Mouse (Mus musculus): ENCODE results near the gene Nhlrc2. TPM values are rescaled to one million over a fixed set of nuclear protein-coding genes. Genes with fewer than 3 reads are reported as not detected.

Nhlrc2 gene
- polyA plus RNA-seq, 2 experiments from 2014 or later: 6.6 to 7.1 TPM

DNA sequence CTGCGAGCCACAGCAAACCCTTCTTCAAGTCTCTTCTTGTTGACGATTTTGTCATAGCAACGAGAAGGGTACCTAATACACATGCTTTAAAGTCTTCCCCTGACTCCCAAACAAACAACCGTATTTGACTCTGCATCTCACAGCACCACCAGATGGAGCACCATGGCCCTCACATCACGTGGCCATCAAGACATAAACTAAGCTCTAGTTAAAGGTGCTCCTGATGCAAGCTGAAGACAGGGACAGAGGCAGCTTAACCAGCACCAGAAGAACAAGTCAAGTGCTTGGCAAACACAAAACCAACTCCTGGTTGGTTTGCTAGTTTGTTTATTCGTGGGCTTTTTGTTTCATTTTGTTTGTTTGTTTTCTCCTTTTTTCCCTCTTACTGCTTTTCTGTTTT is 17.3 kb downstream of the Nhlrc2 start:
- no peak for ATAC-seq

DNA sequence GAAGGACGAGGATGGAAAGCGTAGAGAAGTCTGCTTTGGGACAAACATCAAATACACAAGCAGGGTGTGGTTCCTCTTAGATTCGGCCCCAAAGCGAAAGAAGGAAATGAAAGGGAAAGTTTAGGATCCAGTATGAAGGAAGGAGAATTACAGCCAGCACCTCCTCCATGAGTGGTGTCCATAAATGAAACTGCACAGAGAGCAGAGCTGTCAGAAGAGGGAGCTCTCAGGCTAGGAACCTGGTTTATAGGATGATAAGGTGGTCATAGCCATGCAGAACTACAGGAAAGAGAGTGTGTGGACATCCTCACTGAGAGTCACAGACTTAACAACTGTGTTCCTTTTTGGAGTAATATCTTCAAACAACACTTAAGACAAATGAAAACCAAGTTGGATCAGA is 18.0 kb downstream of the Nhlrc2 start:
- ATAC-seq: no peak

DNA sequence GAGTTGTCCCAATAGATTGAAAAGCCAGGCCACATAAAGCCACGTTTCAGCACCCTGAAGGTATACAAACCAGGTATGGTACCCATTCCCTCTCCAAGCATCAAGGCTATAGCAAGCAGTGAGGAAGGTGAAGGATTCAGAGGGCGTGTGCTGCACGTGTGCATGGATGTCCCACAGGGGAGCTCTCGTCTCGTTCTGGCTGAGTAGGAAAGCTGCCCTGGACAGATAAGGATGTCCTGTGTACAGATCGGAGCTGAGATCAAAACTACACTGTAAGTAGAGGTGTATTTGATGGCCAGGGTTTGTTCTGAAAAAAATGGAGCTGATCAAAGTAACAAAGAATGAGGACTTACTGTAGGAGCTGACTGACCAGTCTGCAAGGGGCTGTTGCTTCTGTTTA is 18.9 kb downstream of the Nhlrc2 start:
- no peak for ATAC-seq

DNA sequence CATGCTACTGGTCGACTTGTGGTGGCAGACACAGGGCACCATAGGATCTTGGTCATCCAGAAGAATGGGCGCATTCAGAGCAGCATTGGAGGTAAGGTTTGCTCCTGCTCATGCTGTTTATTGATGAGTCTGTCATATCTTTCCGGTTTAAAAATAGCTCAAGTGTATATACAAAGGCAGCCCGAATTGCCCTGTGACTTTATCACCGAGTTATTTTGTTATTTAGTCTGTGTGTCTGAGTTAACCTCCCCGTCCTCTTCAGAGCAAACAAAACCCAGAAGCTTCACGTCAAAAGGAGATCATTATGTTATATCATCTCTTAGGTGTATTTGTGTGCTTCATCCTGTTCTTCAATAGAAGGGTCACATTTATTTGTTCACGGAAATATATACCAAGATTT is 22.7 kb downstream of the Nhlrc2 start:
- ATAC-seq: no peak

DNA sequence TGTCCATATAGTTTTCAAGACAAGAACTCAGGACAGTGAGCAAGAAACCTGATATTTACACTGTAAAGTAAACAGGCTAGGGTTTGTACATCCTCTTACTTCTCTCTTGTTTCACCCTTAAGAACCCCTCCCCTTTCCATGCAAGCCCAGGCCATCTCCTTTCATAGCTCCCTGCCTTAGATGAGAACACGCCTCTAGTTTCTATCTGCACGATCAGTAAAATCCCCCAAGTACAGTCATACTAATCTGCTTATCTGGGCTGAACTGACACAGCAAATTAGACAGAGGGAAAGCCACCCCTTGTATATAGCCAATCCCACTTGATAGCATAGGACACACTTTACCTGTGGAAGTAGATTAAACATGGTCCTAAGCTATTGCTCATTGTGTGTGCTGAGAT is 23.2 kb downstream of the Nhlrc2 start:
- ATAC-seq: no peak

DNA sequence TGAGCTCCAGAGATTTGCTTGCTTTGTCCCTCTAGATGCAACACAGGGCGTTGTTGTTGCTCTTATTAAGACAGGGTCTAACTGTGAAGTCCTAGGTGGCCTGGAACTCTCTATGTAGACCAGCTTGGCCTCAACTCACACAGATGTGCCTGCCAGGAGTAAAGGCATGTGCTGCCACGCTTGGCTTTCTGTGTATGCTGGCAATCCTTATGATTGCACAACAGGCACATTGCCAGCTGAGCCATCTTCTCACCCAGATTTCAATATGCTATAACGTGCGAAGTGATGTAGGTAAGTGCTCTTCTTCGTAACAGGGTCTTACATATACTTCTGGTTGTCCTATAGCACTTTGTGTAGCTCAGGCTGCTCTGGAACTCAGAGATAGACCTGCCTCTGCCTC is 23.9 kb downstream of the Nhlrc2 start:
- ATAC-seq: no peak

DNA sequence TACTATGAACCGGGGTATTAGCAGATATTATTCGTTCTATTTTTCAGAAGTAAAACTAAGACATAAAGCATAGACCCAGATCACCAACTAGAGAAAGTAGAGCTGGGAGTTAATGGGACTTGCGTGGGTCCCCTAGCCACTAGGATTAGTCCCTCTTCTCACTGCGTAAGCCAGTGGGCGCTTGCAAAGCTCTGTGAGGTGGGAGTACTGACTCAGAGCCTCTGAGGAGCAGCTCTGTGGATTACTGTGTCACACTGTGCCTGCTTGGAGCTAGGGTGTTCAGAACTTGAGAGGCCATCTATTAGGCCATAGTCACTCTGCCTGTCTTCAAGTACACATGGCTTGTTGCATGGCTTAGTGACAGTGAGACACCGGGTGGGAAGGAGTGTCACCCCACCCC is 25.1 kb downstream of the Nhlrc2 start:
- ATAC-seq: no peak

DNA sequence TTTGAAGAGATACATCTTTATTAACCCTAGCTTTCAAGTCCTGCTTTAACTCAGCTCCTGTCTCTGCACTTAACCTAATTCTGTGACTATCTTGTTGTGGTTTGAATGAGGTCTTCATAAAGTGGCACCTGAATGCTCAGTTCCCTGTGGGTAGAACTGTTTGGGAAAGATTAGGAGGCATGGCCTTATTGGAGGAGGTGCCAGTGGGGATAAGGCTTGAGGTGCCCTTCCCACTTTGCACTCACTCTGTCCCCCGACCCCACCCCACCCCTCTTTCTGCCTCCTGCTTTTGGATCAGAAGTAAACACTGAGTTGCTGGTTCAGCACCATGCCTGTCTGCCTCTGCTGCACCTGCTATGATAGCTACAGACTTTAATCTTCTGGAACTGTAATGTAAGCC is 29.7 kb downstream of the Nhlrc2 start:
- no peak for ATAC-seq

DNA sequence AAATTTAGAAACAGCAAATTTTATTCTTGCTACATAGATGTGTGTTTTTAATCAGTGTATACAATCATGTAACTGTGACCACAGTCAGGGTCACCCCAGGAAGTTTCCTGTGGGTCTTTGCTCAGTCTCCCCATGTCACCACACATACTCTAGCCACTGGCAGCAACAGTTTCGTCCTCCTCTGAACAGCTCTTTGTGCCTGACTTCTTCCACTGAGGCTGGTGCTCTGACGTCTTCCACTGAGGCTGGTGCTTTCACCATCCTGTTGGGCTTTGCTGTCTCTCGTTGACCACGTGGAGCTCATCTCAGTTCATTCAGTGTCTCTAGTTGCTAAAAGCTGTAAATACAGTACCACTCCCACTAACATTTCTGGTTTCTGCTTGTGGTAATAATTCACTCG is 33.9 kb downstream of the Nhlrc2 start:
- no peak for ATAC-seq

DNA sequence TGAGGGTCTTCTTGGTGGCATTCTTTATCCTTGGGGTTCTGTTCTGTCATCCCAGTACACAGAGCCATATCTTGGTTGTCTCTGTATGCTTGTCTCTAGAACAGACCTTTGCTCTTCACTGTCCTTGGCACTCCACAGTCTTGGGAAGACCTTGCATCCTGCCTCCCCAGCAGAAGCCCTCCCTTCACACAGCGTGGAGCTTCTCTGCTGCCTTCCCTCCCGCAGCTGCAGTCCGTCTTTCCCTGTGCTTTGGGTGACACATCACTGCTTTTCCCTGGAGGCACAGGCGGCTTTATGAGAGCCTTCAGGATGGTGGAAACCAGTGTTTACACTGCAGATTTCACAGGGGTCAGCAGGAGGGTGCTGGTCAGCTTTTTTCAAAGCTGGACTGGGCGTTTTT is 35.7 kb downstream of the Nhlrc2 start:
- ATAC-seq: no peak

DNA sequence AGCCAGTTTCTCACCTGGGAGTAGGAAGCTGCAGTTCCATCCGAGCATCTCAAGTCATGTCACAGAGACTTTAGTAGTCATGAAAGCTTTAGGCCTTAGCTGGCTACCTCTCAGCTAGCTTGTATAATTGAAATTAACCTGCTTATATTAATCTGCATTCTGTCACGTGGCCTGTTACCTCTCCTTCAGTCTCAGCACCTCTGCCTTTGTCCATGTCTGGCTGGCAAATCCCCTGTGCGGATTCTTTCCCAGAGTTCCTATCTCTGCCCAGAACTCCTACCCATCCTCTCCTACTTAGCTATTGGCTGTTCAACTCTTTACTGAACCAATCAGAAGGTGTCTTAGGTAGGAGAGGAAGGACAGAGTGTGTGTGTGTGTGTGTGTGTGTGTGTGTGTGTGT is 36.2 kb downstream of the Nhlrc2 start:
- ATAC-seq: no peak

DNA sequence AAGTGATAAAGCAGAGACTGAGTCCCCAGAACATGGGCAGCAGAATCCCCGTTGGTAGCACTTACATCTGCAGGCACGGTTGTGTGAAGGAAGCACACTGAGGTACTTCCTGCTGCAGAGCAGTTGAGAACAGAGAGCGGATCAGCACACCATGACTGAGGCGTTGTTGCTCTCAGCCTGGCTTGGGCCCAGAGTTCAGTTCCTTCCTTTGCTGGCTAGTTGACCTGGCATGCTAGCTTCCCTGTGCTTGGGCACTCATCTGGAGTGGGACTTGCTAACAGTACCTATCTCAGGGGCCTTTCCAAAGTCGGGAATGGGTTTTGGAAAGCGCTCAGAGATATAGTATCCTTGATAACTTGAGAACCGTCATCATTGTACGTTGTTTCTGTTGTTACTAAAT is 38.3 kb downstream of the Nhlrc2 start:
- no peak for ATAC-seq

DNA sequence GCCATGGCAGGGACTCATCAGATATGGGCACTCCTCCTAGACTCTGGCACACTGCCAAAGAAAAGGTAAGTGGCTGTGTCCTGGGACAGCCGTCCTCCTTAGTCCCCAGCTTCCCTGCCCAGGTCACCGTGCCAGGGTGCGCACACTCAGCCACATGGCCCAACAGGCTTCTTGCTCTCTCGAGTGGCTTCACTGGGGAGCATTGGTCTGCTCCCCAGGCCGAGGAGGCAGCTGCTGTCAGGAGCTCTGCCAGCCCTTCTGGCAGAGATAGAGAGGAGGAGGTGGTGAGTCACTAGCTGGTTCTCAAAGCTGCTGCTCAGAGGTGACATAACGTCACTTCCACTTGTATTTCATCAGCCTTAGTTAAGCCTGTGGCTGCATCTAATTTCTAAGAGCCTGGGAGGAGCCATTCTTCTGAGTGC is 40.2 kb downstream of the Nhlrc2 start:
- no peak for ATAC-seq

DNA sequence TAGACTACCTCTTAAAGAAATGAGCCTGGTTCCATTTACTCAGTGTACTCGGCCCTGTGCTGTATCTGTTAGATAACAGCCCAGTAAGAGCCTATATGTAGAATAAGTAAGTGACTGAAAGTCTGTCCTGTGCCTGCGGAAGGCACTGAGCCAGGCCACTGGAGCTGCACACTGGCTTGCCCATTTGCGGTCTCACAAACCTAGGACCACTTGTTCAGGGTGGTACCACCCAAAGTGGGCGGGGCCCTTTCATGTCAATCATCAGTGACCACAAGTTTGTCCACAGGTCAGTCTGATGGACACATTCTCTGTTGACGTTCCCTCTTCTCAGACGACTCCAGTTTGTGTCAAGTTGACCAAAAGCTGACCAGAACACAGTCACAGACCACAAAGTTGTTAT is 40.9 kb downstream of the Nhlrc2 start:
- no peak for ATAC-seq

DNA sequence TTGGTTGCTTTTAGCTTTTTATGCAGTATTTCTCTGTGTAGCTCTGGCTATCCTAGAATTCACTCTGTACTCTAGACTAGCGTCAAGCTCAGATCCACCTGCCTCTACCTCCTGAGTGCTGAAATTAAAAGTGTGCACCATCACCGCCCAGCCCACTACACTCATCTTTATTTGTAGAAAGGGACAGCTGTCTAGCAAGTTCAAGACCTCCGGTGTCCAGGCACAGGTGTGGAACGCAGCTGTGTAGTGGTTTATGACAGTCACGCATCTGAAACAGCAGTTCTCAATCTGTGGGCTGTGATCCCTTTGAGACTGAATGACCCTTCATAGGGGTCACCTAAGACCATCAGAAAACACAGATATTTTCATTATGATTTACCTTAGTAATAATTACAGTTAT is 41.4 kb downstream of the Nhlrc2 start:
- ATAC-seq: no peak

DNA sequence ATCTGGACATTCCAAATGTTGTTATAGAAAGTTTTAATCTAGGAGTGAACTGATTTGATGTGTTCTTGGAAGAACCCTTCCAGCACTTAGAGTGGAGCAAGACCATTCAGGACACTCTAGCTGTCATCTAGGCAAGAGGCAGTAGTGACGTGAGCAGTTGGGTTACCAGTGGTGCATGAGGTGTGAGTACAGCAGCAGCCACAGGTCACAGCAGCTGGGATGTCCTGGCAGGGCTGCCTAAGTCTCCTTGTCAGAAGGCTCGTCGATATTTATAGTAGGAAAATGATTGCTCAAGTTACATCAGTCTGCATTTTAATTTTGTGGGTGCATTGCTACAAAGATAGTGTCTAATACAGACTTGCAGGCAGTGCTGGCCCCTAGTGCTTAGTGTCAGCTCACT is 42.2 kb downstream of the Nhlrc2 start:
- ATAC-seq: no peak

DNA sequence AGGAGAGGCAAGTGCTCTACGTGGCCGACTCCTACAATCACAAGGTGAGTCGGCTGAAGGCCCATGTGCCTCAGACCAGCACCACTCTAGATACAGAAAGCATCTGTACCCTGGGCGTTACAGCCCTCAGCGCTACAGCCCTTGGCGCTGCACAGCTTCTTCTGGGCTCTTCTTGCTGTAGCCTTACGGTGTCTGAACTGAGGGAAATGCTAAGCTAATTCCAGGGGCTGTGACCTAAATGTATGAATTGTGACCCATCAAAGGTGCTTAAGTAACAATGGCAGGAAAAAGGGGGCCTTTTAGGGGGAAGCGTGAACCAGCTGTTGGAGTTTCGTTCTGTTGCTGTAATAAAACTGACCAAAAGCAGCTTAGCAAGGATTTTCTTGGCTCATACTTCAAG is 44.4 kb downstream of the Nhlrc2 start:
- no peak for ATAC-seq

DNA sequence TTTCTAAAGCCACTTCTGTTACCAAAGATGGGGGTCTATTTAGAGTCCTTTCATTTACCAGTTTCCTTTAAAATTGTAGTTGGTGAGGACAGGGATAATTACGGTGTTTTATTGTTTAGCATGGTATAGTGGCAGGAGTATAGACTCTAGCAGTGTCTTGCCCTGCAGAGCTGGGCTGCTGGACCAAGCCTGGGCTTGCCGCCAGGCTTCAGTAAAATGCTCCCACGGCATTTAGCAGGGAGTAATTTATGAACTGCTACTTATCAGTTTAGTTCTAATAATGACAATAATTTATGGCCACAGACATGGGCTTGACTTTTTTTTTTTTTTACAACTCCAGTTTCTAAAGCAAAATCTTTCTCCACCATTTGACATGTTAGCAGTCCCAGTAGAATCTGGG is 51.9 kb downstream of the Nhlrc2 start:
- ATAC-seq: no peak

DNA sequence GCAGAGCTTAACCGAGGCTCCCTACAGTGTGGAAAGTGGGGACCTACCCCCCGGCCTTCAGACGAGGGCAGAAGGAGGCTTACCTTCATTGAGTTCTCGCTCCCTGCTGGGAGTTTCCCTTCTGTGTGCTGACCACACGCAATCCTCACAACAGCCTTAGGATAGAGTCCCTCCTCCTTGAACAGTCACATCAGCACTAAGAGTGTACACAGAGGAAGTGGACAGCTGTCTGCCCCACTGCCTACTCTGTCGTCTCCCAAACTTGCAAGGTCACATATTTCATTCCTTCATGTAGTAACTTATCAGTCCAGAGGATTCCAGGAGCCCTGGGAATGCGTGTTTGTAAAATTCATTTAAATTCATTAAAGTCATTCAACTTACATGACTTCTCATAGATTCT is 52.7 kb downstream of the Nhlrc2 start:
- ATAC-seq: no peak

DNA sequence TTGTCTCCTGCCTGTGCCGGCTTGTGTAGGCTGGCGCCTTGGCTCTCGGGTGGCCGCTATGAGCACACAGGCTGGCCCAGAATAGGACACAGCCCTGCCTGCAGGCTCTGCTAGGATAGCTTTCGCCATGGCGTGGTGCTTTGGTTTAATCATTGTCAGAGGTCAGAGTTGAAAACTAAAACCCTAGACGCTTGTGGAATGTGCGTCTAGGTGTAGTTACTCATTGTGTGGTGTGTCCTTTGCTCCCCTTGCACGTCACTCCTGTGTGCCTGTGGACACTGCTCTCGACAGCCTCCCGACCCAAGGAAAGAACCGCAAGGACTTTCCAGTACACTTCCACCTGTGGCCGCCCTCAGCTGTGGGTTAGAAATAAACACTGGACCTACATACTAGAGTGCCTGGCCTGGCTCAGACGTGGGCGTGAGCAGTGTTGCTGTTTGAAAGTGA is 53.9 kb downstream of the Nhlrc2 start:
- ATAC-seq: no peak

DNA sequence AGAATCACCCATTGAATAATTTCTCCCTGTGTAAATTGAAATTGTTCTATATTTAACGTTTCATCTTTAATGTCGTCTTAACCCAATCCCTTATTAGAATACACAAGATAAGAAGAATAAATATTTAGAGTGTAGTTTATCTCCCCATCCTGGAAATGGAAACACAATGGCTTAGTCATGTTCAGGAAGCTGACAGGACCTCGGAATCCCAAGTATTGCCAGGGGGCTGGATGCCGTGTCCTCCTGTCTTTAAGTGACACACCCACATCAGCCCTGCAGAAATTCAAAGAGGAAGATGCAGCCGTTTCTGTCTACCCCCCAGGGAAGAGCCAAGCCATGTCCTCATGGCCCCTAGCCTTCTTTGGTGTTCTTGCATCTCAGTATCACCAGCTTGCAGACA is 60.9 kb downstream of the Nhlrc2 start:
- no peak for ATAC-seq

DNA sequence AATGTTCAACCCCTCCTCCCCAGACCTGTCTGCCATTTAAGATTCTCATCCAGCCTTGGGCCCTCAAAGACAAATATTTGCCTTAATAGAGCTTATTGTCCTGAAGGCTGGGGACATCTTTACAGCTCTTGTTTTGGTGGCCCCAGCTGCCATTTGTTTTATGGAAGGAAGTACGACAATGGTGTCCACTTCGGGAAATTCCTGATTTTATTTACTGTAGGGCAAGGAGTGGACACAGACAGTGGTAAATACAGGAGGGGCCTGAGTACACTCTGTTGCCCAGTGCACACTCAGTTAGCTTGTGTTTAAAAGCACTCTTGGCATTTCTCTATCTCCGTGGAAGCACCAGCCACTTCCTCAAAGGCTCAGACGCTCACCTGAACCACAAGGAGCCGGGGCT is 66.1 kb downstream of the Nhlrc2 start:
- no peak for ATAC-seq

DNA sequence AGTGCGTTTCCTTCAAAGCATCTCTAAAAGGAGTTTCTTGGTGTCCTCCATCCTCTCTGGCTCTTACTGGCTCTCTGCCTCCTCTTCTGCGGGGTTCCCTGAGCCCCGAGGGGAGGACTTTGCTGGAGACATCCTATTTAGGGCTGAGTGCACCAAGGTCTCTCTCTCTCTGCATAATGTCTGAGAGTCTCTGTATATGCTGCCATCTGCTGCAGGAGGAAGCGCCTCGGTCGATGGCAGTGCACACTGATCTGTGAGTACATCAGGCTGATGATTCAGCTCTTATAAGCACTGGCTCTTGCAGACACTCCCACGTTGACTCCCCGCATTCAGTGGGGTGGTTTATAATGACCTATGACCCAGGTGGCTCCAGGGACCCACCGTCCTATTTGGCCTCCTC is 70.8 kb downstream of the Nhlrc2 start:
- ATAC-seq: no peak

DNA sequence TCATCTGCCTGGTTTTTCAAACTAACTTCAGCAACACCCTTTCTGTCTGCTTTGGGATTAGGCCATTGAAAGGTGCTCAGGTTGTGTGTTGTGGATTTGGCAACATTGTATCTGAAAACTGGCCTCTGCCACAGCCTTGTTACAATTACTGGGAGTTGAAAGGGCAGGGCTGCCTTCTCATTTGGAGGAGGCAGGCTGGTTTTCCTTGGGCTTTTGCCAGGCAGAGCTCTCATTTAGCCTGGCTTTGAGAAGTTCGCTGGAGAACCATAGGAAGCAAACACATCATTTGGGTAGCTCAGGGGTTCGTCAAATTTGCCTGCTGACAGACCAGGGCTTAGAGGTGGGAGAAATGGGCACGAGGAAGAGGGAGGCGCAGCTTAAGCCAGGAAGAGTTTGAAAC is 71.5 kb downstream of the Nhlrc2 start:
- ATAC-seq: no peak

DNA sequence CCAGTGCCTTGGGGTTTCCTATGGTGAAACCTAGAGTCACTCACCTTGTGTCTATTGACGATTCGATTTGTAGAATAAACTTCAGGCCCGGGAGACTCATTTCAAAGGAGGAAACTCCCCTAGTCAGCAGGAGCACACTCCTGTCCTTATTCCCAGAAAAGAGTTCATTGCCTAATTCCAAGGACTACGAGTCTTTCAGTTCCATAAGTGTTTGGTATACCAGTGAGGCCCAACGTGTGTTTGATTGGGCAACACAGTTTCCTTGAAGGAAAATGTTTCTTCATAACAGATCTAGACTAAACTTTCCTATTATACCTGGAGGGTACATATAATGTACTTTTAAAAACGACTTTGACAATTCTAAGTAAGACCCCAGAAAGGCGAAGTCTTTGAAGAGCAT is 73.8 kb downstream of the Nhlrc2 start:
- no peak for ATAC-seq

DNA sequence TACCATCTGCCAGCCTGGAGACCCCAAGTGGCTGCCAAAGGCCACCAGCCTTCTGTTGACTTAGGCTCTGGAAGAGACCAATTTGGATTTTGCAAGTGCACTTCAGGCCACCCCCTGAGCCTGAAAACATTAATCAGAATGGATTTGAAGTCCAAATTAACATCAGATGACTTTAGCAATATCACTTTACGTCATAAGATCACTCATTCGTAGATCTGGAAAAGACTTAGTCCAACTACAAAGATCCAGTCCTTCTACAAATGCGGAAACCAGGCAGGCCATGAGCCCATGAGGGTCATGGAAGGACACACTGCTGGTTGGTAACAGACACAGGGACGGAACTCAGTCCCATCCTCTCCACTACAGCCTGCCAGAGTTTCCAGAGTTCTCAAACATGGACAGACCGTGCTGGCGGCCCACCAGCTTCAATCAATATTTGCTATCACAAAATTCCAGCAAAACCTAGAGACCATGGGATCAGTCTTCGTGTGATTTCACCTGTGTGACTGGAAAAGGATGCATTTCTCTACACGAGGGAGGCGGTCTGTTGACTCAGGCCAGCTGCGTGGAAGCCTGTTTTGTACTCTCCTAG is 79.9 kb downstream of the Nhlrc2 start:
- ATAC-seq: no peak
